Mouse (Mus musculus) liver, embryonic 14.5 days (tissue): ENCODE data around the gene Pitx2. TPM values are rescaled to one million over a fixed set of nuclear protein-coding genes. Genes with fewer than 3 reads are reported as not detected.

ENCODE experiments used
- ATAC-seq: fragments of 200-750 bp; cut with Nextera tagmentation; 2 replicates; pipeline ENCODE4 v1.8.0; 2017; ENCODE audit warnings: moderate number of reproducible peaks, mild to moderate bottlenecking, moderate library complexity; ENCODE audit not compliant: insufficient read depth
- DNase-seq, 3 experiments: peaks; one replicate each; pipeline ENCODE4 v3.0.0-alpha.2; 2012 to 2013; ENCODE audit warnings: low read depth in 3 of 3, low spot score in 3 of 3
- H3K27ac ChIP-seq: fragments of 300-500 bp; sonication (generic); 2 replicates; pipeline ENCODE4 v1.5.1; 2014; ENCODE audit warnings: moderate library complexity, mild to moderate bottlenecking, control low read depth, inconsistent platforms
- H3K27me3 ChIP-seq: fragments of 300-500 bp; sonication (generic); 2 replicates; pipeline ENCODE4 v1.6.1; 2014; ENCODE audit warnings: mild to moderate bottlenecking, low read length, moderate library complexity; ENCODE audit not compliant: control insufficient read depth, insufficient read depth
- H3K36me3 ChIP-seq: fragments of 300-500 bp; sonication (generic); replicated peaks from 2 replicates; pipeline ENCODE4 v1.6.1; 2014; ENCODE audit warnings: low read depth; ENCODE audit not compliant: control insufficient read depth, insufficient read depth
- H3K4me1 ChIP-seq, 2 experiments: fragments of 200-500 bp in 1 of 2; fragments of 300-500 bp in 1 of 2; sonication (generic) in 1 of 2; replicated peaks; 2 replicates each; pipeline ENCODE4 v1.6.1; 2012 to 2014; ENCODE audit warnings: antibody characterized with exemption in 1 of 2, inconsistent platforms in 1 of 2, low read length in 1 of 2; ENCODE audit not compliant: control insufficient read depth in 2 of 2, insufficient read depth in 2 of 2
- H3K4me2 ChIP-seq: fragments of 300-500 bp; sonication (generic); 2 replicates; pipeline ENCODE4 v1.6.1; 2014; ENCODE audit warnings: low read depth, mild to moderate bottlenecking, control low read depth, moderate library complexity
- H3K4me3 ChIP-seq, 2 experiments: fragments of 200-500 bp in 1 of 2; fragments of 300-500 bp in 1 of 2; sonication (generic) in 1 of 2; 2 replicates each; pipeline ENCODE4 v1.5.1; 2012 to 2014; ENCODE audit warnings: low read depth in 2 of 2, low read length in 2 of 2, mild to moderate bottlenecking in 2 of 2, control low read depth in 1 of 2, inconsistent platforms in 1 of 2, moderate library complexity in 1 of 2; ENCODE audit not compliant: insufficient read depth in 1 of 2
- H3K9ac ChIP-seq: fragments of 300-500 bp; sonication (generic); replicated peaks from 2 replicates; pipeline ENCODE4 v1.6.1; 2014; ENCODE audit warnings: mild to moderate bottlenecking, control low read depth, moderate library complexity
- H3K9me3 ChIP-seq: fragments of 300-500 bp; sonication (generic); 2 replicates; pipeline ENCODE4 v1.6.1; 2016; ENCODE audit warnings: low read length, mixed read lengths; ENCODE audit not compliant: control insufficient read depth
- CTCF ChIP-seq: IDR thresholded peaks from 2 replicates; pipeline ENCODE4 v1.5.1; 2016; ENCODE audit warnings: antibody characterized with exemption, low read depth, control low read depth
- EP300 ChIP-seq: IDR thresholded peaks from 2 replicates; pipeline ENCODE4 v1.6.1; 2016; ENCODE audit warnings: antibody characterized with exemption, low read depth
- WGBS: fragments of 180-500 bp; shearing (Covaris S2); extraction: QIAGEN DNeasy Blood & Tissue Kit; methylation state at CpG from one replicate; pipeline ENCODE4 v1.1.7; 2014; ENCODE audit not compliant: insufficient replicate concordance; 5-methylcytosine and 5-hydroxymethylcytosine counted together
- polyA plus RNA-seq, 2 experiments: library from polyadenylated mRNA; depleted of rRNA in 1 of 2; stranded (reverse) in 1 of 2; unstranded in 1 of 2; fragments of >200 nt; fragmentation: Nextera tagmentation in 1 of 2; extraction: Ambion mirVana in 1 of 2; gene quantifications; 2 replicates each; pipeline versions ENCODE4 v1.2.1 to v1.2.3; 2012 to 2014

Pitx2 gene
- polyA plus RNA-seq, 2 experiments: 0.36 to 0.71 TPM

GRCm38 (mm10) chr3:129215751-129216331 is 16.2 kb downstream of the Pitx2 start:
- ATAC-seq: no peak
- TF ChIP-seq CTCF (no peak), EP300 (no peak)
- Histone ChIP-seq H3K9me3 (no peaks in the 10 kb centered on the region), H3K27ac (no peak overlapping the region), H3K9ac (no peak overlapping the region), H3K36me3 (no peaks in the 10 kb centered on the region), H3K4me2 (no peak overlapping the region), H3K27me3 (peaks cover 98% of the 10 kb centered on the region), H3K4me3 (no peak overlapping the region), H3K4me1 (no peaks in the 10 kb centered on the region)
- DNase-seq: no peak
- 1% methylated on average over 35 of the region's 35 CpGs for WGBS

GRCm38 (mm10) chr3:129216491-129216890 is 16.8 kb downstream of the Pitx2 start:
- H3K9me3 ChIP-seq: no peaks in the 10 kb centered on the region
- ATAC-seq (no peak), DNase-seq (no peak)
- H3K4me1 ChIP-seq: no peaks in the 10 kb centered on the region
- H3K27me3 ChIP-seq: peaks cover 98% of the 10 kb centered on the region
- H3K36me3 ChIP-seq: no peaks in the 10 kb centered on the region
- no peak overlapping the region for H3K4me2 ChIP-seq
- H3K27ac ChIP-seq: no peak overlapping the region
- 3% methylated on average over 9 of the region's 9 CpGs for WGBS
- TF ChIP-seq CTCF (no peak), EP300 (no peak)
- no peak overlapping the region for H3K9ac ChIP-seq
- H3K4me3 ChIP-seq: no peak overlapping the region

GRCm38 (mm10) chr3:129216911-129217561 is 17.4 kb downstream of the Pitx2 start:
- Histone ChIP-seq H3K27me3 (peaks cover 98% of the 10 kb centered on the region), H3K9ac (no peak overlapping the region), H3K36me3 (no peaks in the 10 kb centered on the region), H3K4me3 (no peak overlapping the region), H3K4me2 (no peak overlapping the region), H3K4me1 (no peaks in the 10 kb centered on the region), H3K9me3 (no peaks in the 10 kb centered on the region), H3K27ac (no peak overlapping the region)
- ATAC-seq (no peak), DNase-seq (no peak)
- WGBS: 1% methylated on average over 34 of the region's 34 CpGs
- no peak for TF ChIP-seq EP300
- no peak for TF ChIP-seq CTCF

- DNase-seq: no peak
- Histone ChIP-seq H3K4me3 (no peak overlapping the region), H3K9ac (no peak overlapping the region), H3K4me2 (no peak overlapping the region), H3K27ac (no peak overlapping the region), H3K4me1 (no peaks in the 10 kb centered on the region), H3K36me3 (no peaks in the 10 kb centered on the region), H3K9me3 (no peaks in the 10 kb centered on the region), H3K27me3 (peaks cover 98% of the 10 kb centered on the region)
- 1% methylated on average over 12 of the region's 12 CpGs for WGBS
- TF ChIP-seq EP300 (no peak), CTCF (no peak)
- no peak for ATAC-seq
Measured at GRCm38 (mm10) chr3:129217862-129218370, 18.2 kb downstream of the Pitx2 start.

DNA sequence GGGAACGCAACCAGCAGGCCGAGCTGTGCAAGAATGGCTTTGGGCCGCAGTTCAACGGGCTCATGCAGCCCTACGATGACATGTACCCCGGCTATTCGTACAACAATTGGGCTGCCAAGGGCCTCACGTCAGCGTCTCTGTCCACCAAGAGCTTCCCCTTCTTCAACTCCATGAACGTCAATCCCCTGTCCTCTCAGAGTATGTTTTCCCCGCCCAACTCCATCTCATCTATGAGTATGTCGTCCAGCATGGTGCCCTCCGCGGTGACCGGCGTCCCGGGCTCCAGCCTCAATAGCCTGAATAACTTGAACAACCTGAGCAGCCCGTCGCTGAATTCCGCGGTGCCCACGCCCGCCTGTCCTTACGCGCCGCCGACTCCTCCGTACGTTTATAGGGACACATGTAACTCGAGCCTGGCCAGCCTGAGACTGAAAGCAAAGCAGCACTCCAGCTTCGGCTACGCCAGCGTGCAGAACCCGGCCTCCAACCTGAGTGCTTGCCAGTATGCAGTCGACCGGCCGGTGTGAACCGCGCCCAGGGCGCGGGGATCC is 18.8 kb downstream of the Pitx2 start:
- Histone ChIP-seq H3K9me3 (no peaks in the 10 kb centered on the region), H3K36me3 (no peaks in the 10 kb centered on the region), H3K4me3 (no peak overlapping the region), H3K27me3 (peaks cover 98% of the 10 kb centered on the region), H3K27ac (no peak overlapping the region), H3K4me2 (no peak overlapping the region), H3K4me1 (no peaks in the 10 kb centered on the region), H3K9ac (no peak overlapping the region)
- no peak for ATAC-seq
- 1% methylated on average over 41 of the region's 41 CpGs for WGBS
- DNase-seq: no peak
- no peak for TF ChIP-seq EP300
- TF ChIP-seq CTCF: no peak
